Mouse (Mus musculus) stomach, postnatal 0 days (tissue): Measurements from ENCODE around the gene Zfp219. TPM values are rescaled to one million over a fixed set of nuclear protein-coding genes. Genes with fewer than 3 reads are reported as not detected.

Experiments used
- ATAC-seq: fragments of 200-750 bp; cut with Nextera tagmentation; 2 replicates; pipeline ENCODE4 v1.8.0; 2017; ENCODE audit not compliant: low FRiP score, low TSS enrichment
- DNase-seq: peaks from one replicate; pipeline ENCODE4 v3.0.0-alpha.2; 2016; ENCODE audit warnings: low spot score
- H3K27ac ChIP-seq: fragments of 300-500 bp; sonication (generic); replicated peaks from 2 replicates; pipeline ENCODE4 v1.5.1; 2014; ENCODE audit warnings: mild to moderate bottlenecking, control low read depth
- H3K27me3 ChIP-seq: fragments of 300-500 bp; sonication (generic); 2 replicates; pipeline ENCODE4 v1.6.1; 2014; ENCODE audit warnings: low read length; ENCODE audit not compliant: control insufficient read depth, insufficient read depth
- H3K36me3 ChIP-seq: fragments of 300-500 bp; sonication (generic); 2 replicates; pipeline ENCODE4 v1.6.1; 2014; ENCODE audit warnings: low read length, mixed read lengths; ENCODE audit not compliant: control insufficient read depth, insufficient read depth
- H3K4me1 ChIP-seq: fragments of 300-500 bp; sonication (generic); replicated peaks from 2 replicates; pipeline ENCODE4 v1.6.1; 2014; ENCODE audit warnings: antibody characterized with exemption; ENCODE audit not compliant: control insufficient read depth, insufficient read depth
- H3K4me2 ChIP-seq: fragments of 300-500 bp; sonication (generic); replicated peaks from 2 replicates; pipeline ENCODE4 v1.6.1; 2014; ENCODE audit warnings: low read depth, mild to moderate bottlenecking, control low read depth, moderate library complexity
- H3K4me3 ChIP-seq: fragments of 300-500 bp; sonication (generic); 2 replicates; pipeline ENCODE4 v1.5.1; 2014; ENCODE audit warnings: low read depth, low read length, control low read depth
- H3K9ac ChIP-seq: fragments of 300-500 bp; sonication (generic); 2 replicates; pipeline ENCODE4 v1.6.1; 2014; ENCODE audit warnings: mild to moderate bottlenecking, low read length, control low read depth, mixed read lengths
- H3K9me3 ChIP-seq: fragments of 300-500 bp; sonication (generic); 2 replicates; pipeline ENCODE4 v1.6.1; 2016; ENCODE audit warnings: low read length; ENCODE audit not compliant: control insufficient read depth
- CTCF ChIP-seq: IDR thresholded peaks from 2 replicates; pipeline ENCODE4 v1.5.1; 2016; ENCODE audit warnings: antibody characterized with exemption, low read depth, mild to moderate bottlenecking, moderate library complexity
- EP300 ChIP-seq: optimal IDR thresholded peaks from 2 replicates; pipeline ENCODE3; 2016; ENCODE audit warnings: antibody characterized with exemption
- WGBS: fragments of 180-500 bp; shearing (Covaris S2); extraction: QIAGEN DNeasy Blood & Tissue Kit; methylation state at CpG from one replicate; pipeline ENCODE4 v1.1.7; 2014; 5-methylcytosine and 5-hydroxymethylcytosine counted together
- polyA plus RNA-seq: library from polyadenylated mRNA; unstranded; fragments of >200 nt; fragmentation: Nextera tagmentation; extraction: Ambion mirVana; gene quantifications from 2 replicates; pipeline ENCODE4 v1.2.1, GENCODE M21; 2015

The Zfp219 gene
- polyA plus RNA-seq, 1 experiment from 2014 or later = 18.1 TPM

GRCm38 (mm10) chr14:52008321-52009203, 12.0 kb downstream of the Zfp219 start:
- peak; percentile 84 for ATAC-seq

GRCm38 (mm10) chr14:52006771-52007170, 13.8 kb downstream of the Zfp219 start:
- H3K36me3 ChIP-seq = peaks cover 12% of the 10 kb centered on the region
- H3K9ac ChIP-seq = no peak overlapping the region
- no peaks in the 10 kb centered on the region for H3K4me1 ChIP-seq
- H3K27me3 ChIP-seq = no peaks in the 10 kb centered on the region
- no peak overlapping the region for H3K4me3 ChIP-seq
- no peak for DNase-seq
- H3K4me2 ChIP-seq = no peak overlapping the region
- WGBS = 94% methylated on average over 23 of the region's 23 CpGs
- no peak for ATAC-seq
- no peak overlapping the region for H3K27ac ChIP-seq
- no peaks in the 10 kb centered on the region for H3K9me3 ChIP-seq
- TF ChIP-seq CTCF = no peak
- no peak for TF ChIP-seq EP300

More at GRCm38 (mm10) chr14:52008321-52009203, 12.0 kb downstream of the Zfp219 start:
- H3K4me2 ChIP-seq = no peak overlapping the region
- no peak overlapping the region for H3K27ac ChIP-seq
- H3K4me1 ChIP-seq = no peaks in the 10 kb centered on the region
- H3K9ac ChIP-seq = no peak overlapping the region
- WGBS = 57% methylated on average over 38 of the region's 38 CpGs
- H3K36me3 ChIP-seq = peaks cover 9% of the 10 kb centered on the region; the same call in 1 of the 2 replicates
- peak; percentile 94 for DNase-seq
- no peaks in the 10 kb centered on the region for H3K9me3 ChIP-seq
- no peak overlapping the region for H3K4me3 ChIP-seq
- no peaks in the 10 kb centered on the region for H3K27me3 ChIP-seq
- TF ChIP-seq EP300 (no peak), CTCF (peak; percentile 100)

GRCm38 (mm10) chr14:52006241-52006640, 14.3 kb downstream of the Zfp219 start:
- H3K9ac ChIP-seq = no peak overlapping the region
- H3K36me3 ChIP-seq = peaks cover 12% of the 10 kb centered on the region
- no peaks in the 10 kb centered on the region for H3K27me3 ChIP-seq
- no peaks in the 10 kb centered on the region for H3K4me1 ChIP-seq
- H3K4me2 ChIP-seq = no peak overlapping the region
- no peaks in the 10 kb centered on the region for H3K9me3 ChIP-seq
- WGBS = 74% methylated on average over 8 of the region's 8 CpGs
- ATAC-seq (peak; percentile 13; the same call in 1 of the 2 replicates), DNase-seq (peak; percentile 41)
- peak; percentile 61 for TF ChIP-seq CTCF
- no peak for TF ChIP-seq EP300
- no peak overlapping the region for H3K27ac ChIP-seq
- no peak overlapping the region for H3K4me3 ChIP-seq

GRCm38 (mm10) chr14:52005616-52006015, 14.9 kb downstream of the Zfp219 start:
- no peaks in the 10 kb centered on the region for H3K4me1 ChIP-seq
- DNase-seq (no peak), ATAC-seq (no peak)
- TF ChIP-seq EP300 = no peak
- TF ChIP-seq CTCF = no peak
- H3K27ac ChIP-seq = no peak overlapping the region
- H3K9me3 ChIP-seq = no peaks in the 10 kb centered on the region
- H3K4me3 ChIP-seq = no peak overlapping the region
- peaks cover 12% of the 10 kb centered on the region for H3K36me3 ChIP-seq
- no peak overlapping the region for H3K4me2 ChIP-seq
- WGBS = 82% methylated on average over 6 of the region's 6 CpGs
- no peaks in the 10 kb centered on the region for H3K27me3 ChIP-seq
- no peak overlapping the region for H3K9ac ChIP-seq

GRCm38 (mm10) chr14:52005141-52005540, 15.4 kb downstream of the Zfp219 start:
- Histone ChIP-seq H3K36me3 (peaks cover 12% of the 10 kb centered on the region), H3K9ac (no peak overlapping the region), H3K27ac (no peak overlapping the region), H3K27me3 (no peaks in the 10 kb centered on the region), H3K4me2 (no peak overlapping the region), H3K9me3 (no peaks in the 10 kb centered on the region), H3K4me1 (no peaks in the 10 kb centered on the region), H3K4me3 (no peak overlapping the region)
- no peak for ATAC-seq
- no peak for TF ChIP-seq EP300
- no peak for TF ChIP-seq CTCF
- WGBS = 75% methylated on average over 7 of the region's 7 CpGs
- no peak for DNase-seq

- H3K27me3 ChIP-seq = no peaks in the 10 kb centered on the region
- 54% methylated on average over 16 of the region's 16 CpGs for WGBS
- no peaks in the 10 kb centered on the region for H3K4me1 ChIP-seq
- DNase-seq (no peak), ATAC-seq (no peak)
- peaks cover 18% of the 10 kb centered on the region for H3K36me3 ChIP-seq
- no peak overlapping the region for H3K9ac ChIP-seq
- H3K4me3 ChIP-seq = no peak overlapping the region
- TF ChIP-seq EP300 (no peak), CTCF (no peak)
- no peaks in the 10 kb centered on the region for H3K9me3 ChIP-seq
- no peak overlapping the region for H3K27ac ChIP-seq
- no peak overlapping the region for H3K4me2 ChIP-seq
Observed at GRCm38 (mm10) chr14:52003981-52004495, 16.5 kb downstream of the Zfp219 start.
